Mouse (Mus musculus) ES-E14 (cell line): ENCODE results near the gene Hgfac. TPM values are rescaled to one million over a fixed set of nuclear protein-coding genes. Genes with fewer than 3 reads are reported as not detected.

ENCODE experiments used
- DNase-seq: peaks from one replicate; pipeline ENCODE4 v3.0.0-alpha.2; 2013; ENCODE audit warnings: low read depth, low spot score
- H3K27ac ChIP-seq: 2 replicates; pipeline ENCODE4 v1.5.1; 2012; ENCODE audit warnings: low read depth, mild to moderate bottlenecking, low read length, moderate library complexity, mixed read lengths; ENCODE audit not compliant: poor library complexity, insufficient read depth, severe bottlenecking
- H3K36me3 ChIP-seq: 2 replicates; pipeline ENCODE4 v1.6.1; 2012; ENCODE audit warnings: mild to moderate bottlenecking, low read length, moderate library complexity, mixed read lengths; ENCODE audit not compliant: control insufficient read depth, poor library complexity, insufficient read depth, severe bottlenecking
- H3K4me1 ChIP-seq, 2 experiments: fragments of 150-350 bp in 1 of 2; sonication (generic) in 1 of 2; 2 replicates each; pipeline ENCODE4 v1.6.1; 2012; ENCODE audit warnings: low read length in 2 of 2, mild to moderate bottlenecking in 1 of 2, mixed read lengths in 1 of 2; ENCODE audit not compliant: control insufficient read depth in 2 of 2, insufficient read depth in 2 of 2, poor library complexity in 1 of 2
- H3K4me3 ChIP-seq, 2 experiments: fragments of 150-350 bp in 1 of 2; sonication (generic) in 1 of 2; 2 replicates each; pipeline ENCODE4 v1.5.1; 2012; ENCODE audit warnings: low read length in 2 of 2, low read depth in 1 of 2, mild to moderate bottlenecking in 1 of 2, mixed read lengths in 1 of 2; ENCODE audit not compliant: insufficient read depth in 1 of 2, poor library complexity in 1 of 2, severe bottlenecking in 1 of 2
- H3K9ac ChIP-seq: 2 replicates; pipeline ENCODE4 v1.6.1; 2012; ENCODE audit warnings: low read depth, mild to moderate bottlenecking, low read length, mixed read lengths; ENCODE audit not compliant: poor library complexity, insufficient read depth, severe bottlenecking
- H3K9me3 ChIP-seq: fragments of 150-350 bp; sonication (generic); 2 replicates; pipeline ENCODE4 v1.6.1; 2012; ENCODE audit warnings: low read depth, mild to moderate bottlenecking, low read length; ENCODE audit not compliant: control insufficient read depth, insufficient read depth
- CHD2 ChIP-seq: IDR thresholded peaks from 2 replicates; pipeline ENCODE4 v1.6.1; 2014; ENCODE audit warnings: mild to moderate bottlenecking, low read depth, low read length, inconsistent platforms
- HCFC1 ChIP-seq: IDR thresholded peaks from 2 replicates; pipeline ENCODE4 v1.6.1; 2012; ENCODE audit warnings: low read length, inconsistent platforms, borderline replicate concordance; ENCODE audit not compliant: insufficient read depth
- MAFK ChIP-seq: IDR thresholded peaks from 2 replicates; pipeline ENCODE4 v1.6.1; 2014; ENCODE audit warnings: mild to moderate bottlenecking, low read depth, low read length, inconsistent platforms; ENCODE audit not compliant: insufficient read depth
- ZC3H11A ChIP-seq: IDR thresholded peaks from 2 replicates; pipeline ENCODE4 v1.6.1; 2012; ENCODE audit warnings: low read depth, mild to moderate bottlenecking, inconsistent platforms, low read length, borderline replicate concordance
- ZNF384 ChIP-seq: IDR thresholded peaks from 2 replicates; pipeline ENCODE4 v1.6.1; 2012; ENCODE audit warnings: low read depth, low read length, inconsistent platforms
- in situ Hi-C, 2 experiments: fragments of 600-800 bp; cut with MboI; formaldehyde crosslinking; loops; one replicate each; pipeline ENCODE4 v1.15.1; 2025; ENCODE audit warnings: low sequenced_read_pairs in 2 of 2, inconsistent platforms in 1 of 2; ENCODE audit not compliant: unreplicated experiment in 2 of 2
- total RNA-seq: library from RNA; depleted of rRNA; stranded (reverse); fragments of 300-350 nt; gene quantifications from 2 replicates; pipeline ENCODE4 v1.2.3, GENCODE M21; 2012

Hgfac gene
- total RNA-seq, 1 experiment: 0.58 TPM

DNA sequence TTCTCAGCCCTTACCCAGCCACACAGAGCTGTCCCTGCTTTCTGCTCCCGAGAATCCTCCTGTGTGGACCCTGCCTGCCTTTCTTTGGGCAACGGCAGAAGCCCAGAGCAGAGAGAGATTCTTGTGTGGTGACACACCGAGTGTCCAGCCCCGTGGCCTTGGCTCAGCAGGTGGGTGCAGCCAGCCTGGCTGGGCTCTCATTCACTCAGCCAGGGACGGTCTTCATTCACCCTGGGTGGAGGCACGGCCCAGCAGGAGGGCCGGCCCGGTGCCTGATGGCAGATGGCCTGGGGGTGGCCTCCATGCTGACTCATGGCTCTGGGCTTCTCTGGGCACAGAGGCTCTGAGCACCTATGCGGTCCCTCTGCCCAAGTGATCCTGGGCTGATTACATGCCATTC lies 32.7 kb downstream of the Hgfac start:
- DNase-seq: no peak
- H3K4me3 ChIP-seq: no peak overlapping the region
- H3K36me3 ChIP-seq: no peaks in the 10 kb centered on the region
- no peak overlapping the region for H3K9ac ChIP-seq
- in situ Hi-C loops: no loop called here
- TF ChIP-seq MAFK (no peak), ZNF384 (no peak), HCFC1 (no peak), ZC3H11A (no peak)
- no peaks in the 10 kb centered on the region for H3K9me3 ChIP-seq
- no peaks in the 10 kb centered on the region for H3K4me1 ChIP-seq
- no peak overlapping the region for H3K27ac ChIP-seq

DNA sequence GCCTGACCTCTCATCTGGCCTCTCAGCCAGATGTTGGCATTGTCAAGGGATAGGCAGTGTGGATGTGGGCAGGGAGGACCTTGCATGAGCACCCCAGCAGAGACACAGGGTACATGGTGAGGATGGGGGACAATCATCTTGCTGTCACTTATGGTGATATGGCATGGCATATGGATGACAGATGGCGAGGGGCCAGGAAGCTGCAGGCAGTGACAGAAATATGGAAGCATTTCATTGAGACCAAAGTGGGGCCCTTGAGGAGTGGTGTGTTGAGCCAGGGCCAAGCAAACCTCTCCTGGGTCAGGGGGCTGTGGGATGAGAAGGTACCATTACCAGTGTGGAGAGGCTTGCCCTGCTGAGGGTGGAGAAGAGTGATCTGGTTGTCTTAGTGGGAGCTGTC lies 35.1 kb downstream of the Hgfac start:
- no peaks in the 10 kb centered on the region for H3K4me1 ChIP-seq

DNA sequence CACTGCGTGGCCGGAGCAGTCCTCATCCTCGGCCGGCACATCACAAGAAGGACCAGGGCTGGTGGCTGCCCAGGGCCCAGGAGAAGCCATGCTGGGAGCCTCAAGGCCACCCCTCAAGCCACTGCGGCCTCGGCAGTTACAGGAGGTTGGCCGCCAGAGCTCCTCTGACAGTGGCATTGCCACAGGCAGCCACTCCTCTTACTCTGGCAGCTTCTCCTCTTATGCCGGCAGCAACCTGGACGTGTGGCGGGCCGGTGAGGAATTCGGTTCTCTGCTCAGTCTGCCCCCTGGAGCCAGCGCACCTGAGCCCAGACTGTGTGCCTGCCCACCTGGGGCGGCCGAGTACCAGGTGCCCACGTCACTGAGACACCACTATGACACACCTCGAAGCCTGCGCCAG lies 37.8 kb downstream of the Hgfac start:
- in situ Hi-C loops: no loop called here
- no peaks in the 10 kb centered on the region for H3K9me3 ChIP-seq
- TF ChIP-seq HCFC1: no peak
- H3K27ac ChIP-seq: no peak overlapping the region
- H3K4me1 ChIP-seq: no peaks in the 10 kb centered on the region
- H3K4me3 ChIP-seq: peak overlapping the region; percentile 37 to 58; a peak in 3 of 4 replicates
- DNase-seq: no peak
- peak overlapping the region; percentile 28; the same call in 1 of the 2 replicates for H3K9ac ChIP-seq
- H3K36me3 ChIP-seq: no peaks in the 10 kb centered on the region

More for the DNA sequence above, 35.1 kb downstream of the Hgfac start:
- in situ Hi-C loops: no loop called here
- DNase-seq: no peak
- no peak overlapping the region for H3K9ac ChIP-seq
- no peaks in the 10 kb centered on the region for H3K36me3 ChIP-seq
- no peak overlapping the region for H3K27ac ChIP-seq
- H3K4me3 ChIP-seq: no peak overlapping the region
- TF ChIP-seq HCFC1: no peak
- TF ChIP-seq ZC3H11A: no peak
- TF ChIP-seq CHD2: no peak
- no peak for TF ChIP-seq ZNF384
- no peak for TF ChIP-seq MAFK
- H3K9me3 ChIP-seq: no peaks in the 10 kb centered on the region

GRCm38 (mm10) chr5:35084913-35085312 lies 43.6 kb downstream of the Hgfac start:
- TF ChIP-seq CHD2 (no peak), HCFC1 (no peak), ZC3H11A (no peak), ZNF384 (no peak), MAFK (no peak)
- H3K4me1 ChIP-seq: no peaks in the 10 kb centered on the region
- in situ Hi-C loops: no loop called here
- H3K4me3 ChIP-seq: no peak overlapping the region
- H3K9ac ChIP-seq: no peak overlapping the region
- no peaks in the 10 kb centered on the region for H3K36me3 ChIP-seq
- DNase-seq: no peak
- H3K9me3 ChIP-seq: no peaks in the 10 kb centered on the region
- no peak overlapping the region for H3K27ac ChIP-seq

GRCm38 (mm10) chr5:35088785-35089613 lies 47.7 kb downstream of the Hgfac start:
- Histone ChIP-seq H3K9me3 (no peaks in the 10 kb centered on the region), H3K4me3 (no peak overlapping the region), H3K27ac (no peak overlapping the region), H3K4me1 (no peaks in the 10 kb centered on the region), H3K36me3 (peaks cover 26% of the 10 kb centered on the region), H3K9ac (no peak overlapping the region)
- peak; percentile 81 for DNase-seq
- TF ChIP-seq MAFK: no peak
- TF ChIP-seq ZC3H11A: no peak
- no peak for TF ChIP-seq HCFC1
- TF ChIP-seq ZNF384: peak; percentile 94
- TF ChIP-seq CHD2: no peak
- in situ Hi-C loops: no loop called here
